Mouse (Mus musculus) heart, embryonic 12.5 days (tissue): ENCODE measurements around the gene Thnsl2. TPM values are rescaled to one million over a fixed set of nuclear protein-coding genes. Genes with fewer than 3 reads are reported as not detected.

Source experiments
- ATAC-seq: fragments of 200-750 bp; cut with Nextera tagmentation; 2 replicates; pipeline ENCODE4 v1.8.0; 2017; ENCODE audit warnings: moderate TSS enrichment, moderate library complexity; ENCODE audit not compliant: insufficient number of reproducible peaks, low FRiP score
- H3K27ac ChIP-seq: fragments of 300-500 bp; sonication (generic); 2 replicates; pipeline ENCODE4 v1.5.1; 2016; ENCODE audit warnings: mild to moderate bottlenecking, moderate library complexity; ENCODE audit not compliant: poor library complexity, severe bottlenecking
- H3K27me3 ChIP-seq: fragments of 300-500 bp; sonication (generic); replicated peaks from 2 replicates; pipeline ENCODE4 v1.6.1; 2016; ENCODE audit warnings: mild to moderate bottlenecking, moderate library complexity
- H3K36me3 ChIP-seq: fragments of 300-500 bp; sonication (generic); 2 replicates; pipeline ENCODE4 v1.6.1; 2016; ENCODE audit warnings: mild to moderate bottlenecking, moderate library complexity
- H3K4me1 ChIP-seq: fragments of 300-500 bp; sonication (generic); replicated peaks from 2 replicates; pipeline ENCODE4 v1.6.1; 2016; ENCODE audit warnings: mild to moderate bottlenecking
- H3K4me2 ChIP-seq: fragments of 300-500 bp; sonication (generic); 2 replicates; pipeline ENCODE4 v1.6.1; 2016; ENCODE audit warnings: mild to moderate bottlenecking, moderate library complexity
- H3K4me3 ChIP-seq: fragments of 300-500 bp; sonication (generic); 2 replicates; pipeline ENCODE4 v1.5.1; 2016; ENCODE audit warnings: mild to moderate bottlenecking
- H3K9ac ChIP-seq: fragments of 300-500 bp; sonication (generic); 2 replicates; pipeline ENCODE4 v1.6.1; 2016; ENCODE audit warnings: mild to moderate bottlenecking, moderate library complexity
- H3K9me3 ChIP-seq: fragments of 300-500 bp; sonication (generic); replicated peaks from 2 replicates; pipeline ENCODE4 v1.6.1; 2016; ENCODE audit warnings: mild to moderate bottlenecking, moderate library complexity
- WGBS: fragments of 180-500 bp; shearing (Covaris S2); methylation state at CpG from one replicate; pipeline ENCODE4 v1.1.7; 2016; 5-methylcytosine and 5-hydroxymethylcytosine counted together
- polyA plus RNA-seq: library from polyadenylated mRNA; unstranded; fragments of >200 nt; fragmentation: Nextera tagmentation; extraction: Ambion mirVana; gene quantifications from 2 replicates; pipeline ENCODE4 v1.2.1, GENCODE M21; 2016

The Thnsl2 gene
- polyA plus RNA-seq, 1 experiment from 2014 or later = 4.2 TPM

DNA sequence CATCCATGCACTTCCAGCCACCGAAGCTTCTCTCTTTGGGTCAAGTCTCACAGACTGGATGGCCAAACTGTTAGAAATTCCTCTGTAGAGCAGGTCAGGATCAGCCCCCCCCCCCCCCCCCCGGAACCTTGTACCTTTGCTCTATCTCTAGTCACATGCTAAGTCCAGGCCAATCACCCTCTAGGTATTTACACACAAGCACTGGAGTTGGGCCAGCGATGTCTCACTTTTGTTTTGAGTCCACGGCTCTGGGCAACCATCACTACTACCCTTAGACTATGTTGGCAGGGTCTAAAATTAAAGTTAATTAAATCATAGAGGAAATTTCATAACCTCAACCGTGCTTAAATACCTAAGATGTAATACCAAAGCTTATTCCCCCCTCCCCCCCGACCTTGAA, 50.6 kb downstream of the Thnsl2 start:
- no peak overlapping the region for H3K4me2 ChIP-seq
- no peak overlapping the region for H3K27ac ChIP-seq
- no peaks in the 10 kb centered on the region for H3K27me3 ChIP-seq
- no peaks in the 10 kb centered on the region for H3K36me3 ChIP-seq
- no peak for ATAC-seq
- no peak overlapping the region for H3K4me3 ChIP-seq
- H3K4me1 ChIP-seq = 0 out of 2 replicates have a peak, but pooled peaks cover 3% of the 10 kb centered on the region
- H3K9ac ChIP-seq = no peak overlapping the region
- 79% methylated on average over 6 of the region's 6 CpGs for WGBS
- no peaks in the 10 kb centered on the region for H3K9me3 ChIP-seq

DNA sequence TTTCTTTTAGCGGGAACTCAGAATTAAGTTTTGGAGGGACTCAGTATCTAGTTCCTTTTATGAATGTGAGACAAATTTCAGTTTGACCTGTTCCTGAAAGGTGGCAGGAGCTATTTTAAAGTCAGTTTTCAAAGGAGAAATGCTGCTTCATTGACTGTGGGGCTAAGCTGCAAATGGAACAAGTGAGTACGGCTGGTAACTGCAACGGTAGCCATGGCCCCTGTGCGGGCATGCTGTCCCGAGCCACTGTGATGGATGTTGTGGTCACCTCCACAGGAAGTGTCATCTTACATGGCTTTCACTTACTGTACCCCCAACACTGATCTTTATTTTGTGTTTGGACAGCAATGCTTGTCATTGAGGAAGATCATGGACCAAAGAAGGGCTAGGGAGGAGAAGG, 53.8 kb downstream of the Thnsl2 start:
- H3K9ac ChIP-seq = no peak overlapping the region
- 0 out of 2 replicates have a peak, but pooled peaks cover 3% of the 10 kb centered on the region for H3K4me1 ChIP-seq
- ATAC-seq = no peak
- no peak overlapping the region for H3K4me2 ChIP-seq
- H3K9me3 ChIP-seq = 0 out of 2 replicates have a peak, but pooled peaks cover 2% of the 10 kb centered on the region
- H3K27ac ChIP-seq = no peak overlapping the region
- 79% methylated on average over 5 of the region's 5 CpGs for WGBS
- no peak overlapping the region for H3K4me3 ChIP-seq
- H3K27me3 ChIP-seq = no peaks in the 10 kb centered on the region
- no peaks in the 10 kb centered on the region for H3K36me3 ChIP-seq

DNA sequence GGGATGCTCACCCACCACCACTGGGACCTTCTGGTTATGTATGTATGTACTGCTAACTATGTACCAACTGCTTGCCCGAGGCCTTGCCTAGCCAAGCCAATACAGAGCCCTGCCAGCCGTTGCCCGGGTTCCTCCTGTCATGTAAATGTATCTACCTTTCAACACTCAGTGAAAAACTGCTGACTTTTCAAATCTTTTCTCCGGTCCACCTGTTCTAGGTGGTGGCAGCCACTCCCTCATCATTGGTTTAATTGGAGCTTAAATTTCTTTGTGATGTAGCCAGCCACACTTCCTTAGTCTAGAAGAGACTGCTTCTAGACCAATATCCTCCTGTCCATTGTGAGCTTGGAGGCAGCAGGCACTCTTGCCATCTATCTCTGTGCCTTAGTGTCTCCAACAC, 54.5 kb downstream of the Thnsl2 start:
- no peaks in the 10 kb centered on the region for H3K36me3 ChIP-seq
- no peak overlapping the region for H3K9ac ChIP-seq
- no peak overlapping the region for H3K4me3 ChIP-seq
- 0 out of 2 replicates have a peak, but pooled peaks cover 2% of the 10 kb centered on the region for H3K9me3 ChIP-seq
- H3K27ac ChIP-seq = no peak overlapping the region
- H3K4me2 ChIP-seq = no peak overlapping the region
- 83% methylated on average over 4 of the region's 4 CpGs for WGBS
- ATAC-seq = no peak
- H3K4me1 ChIP-seq = 0 out of 2 replicates have a peak, but pooled peaks cover 3% of the 10 kb centered on the region
- no peaks in the 10 kb centered on the region for H3K27me3 ChIP-seq

DNA sequence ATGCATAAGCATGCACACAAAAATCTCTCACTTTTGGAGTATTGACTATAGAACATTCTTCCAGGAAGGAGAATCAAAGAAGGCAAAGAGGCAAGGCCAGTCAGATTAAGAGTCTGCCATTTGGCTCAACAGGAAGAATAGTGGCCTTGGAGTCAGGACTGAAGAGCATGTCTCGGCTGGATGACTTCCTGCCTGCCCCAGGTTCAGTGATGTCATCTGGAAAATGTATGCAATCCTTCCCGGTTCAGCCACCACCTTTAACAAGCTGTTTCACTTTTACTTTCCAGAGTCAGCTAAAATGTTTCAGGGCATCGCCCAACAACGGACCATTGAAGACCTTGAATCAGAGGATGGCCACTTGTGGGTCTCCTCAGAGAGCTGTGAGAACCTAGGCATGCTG, 55.2 kb downstream of the Thnsl2 start:
- no peaks in the 10 kb centered on the region for H3K36me3 ChIP-seq
- no peak overlapping the region for H3K4me3 ChIP-seq
- H3K27ac ChIP-seq = no peak overlapping the region
- no peak overlapping the region for H3K4me2 ChIP-seq
- ATAC-seq = no peak
- H3K9me3 ChIP-seq = 0 out of 2 replicates have a peak, but pooled peaks cover 2% of the 10 kb centered on the region
- 0 out of 2 replicates have a peak, but pooled peaks cover 3% of the 10 kb centered on the region for H3K4me1 ChIP-seq
- no peak overlapping the region for H3K9ac ChIP-seq
- no peaks in the 10 kb centered on the region for H3K27me3 ChIP-seq
- 58% methylated on average over 4 of the region's 4 CpGs for WGBS

DNA sequence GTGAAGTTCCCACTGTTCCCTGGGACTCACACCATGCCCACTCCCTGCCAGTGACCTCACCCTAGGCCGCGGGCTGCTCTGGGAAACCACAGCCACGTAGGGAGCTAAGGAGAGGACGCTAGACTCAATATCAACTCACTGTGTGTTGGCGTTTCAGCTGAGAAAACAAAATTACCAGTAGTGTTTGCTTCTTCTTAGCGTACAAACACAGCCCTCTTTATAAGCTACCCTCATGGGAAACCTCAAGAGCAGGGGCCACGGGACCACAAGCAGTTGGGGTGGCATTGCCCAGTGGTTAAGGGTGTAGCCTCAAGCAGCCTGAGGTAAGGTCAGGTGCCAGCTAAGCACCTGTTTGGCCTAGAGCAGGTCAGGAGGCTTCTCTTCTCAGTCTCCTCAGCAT, 60.8 kb downstream of the Thnsl2 start:
- no peak overlapping the region for H3K4me3 ChIP-seq
- no peak overlapping the region for H3K4me2 ChIP-seq
- no peaks in the 10 kb centered on the region for H3K27me3 ChIP-seq
- WGBS = 82% methylated on average over 7 of the region's 7 CpGs
- H3K9ac ChIP-seq = no peak overlapping the region
- H3K9me3 ChIP-seq = 0 out of 2 replicates have a peak, but pooled peaks cover 2% of the 10 kb centered on the region
- no peak overlapping the region for H3K27ac ChIP-seq
- no peaks in the 10 kb centered on the region for H3K4me1 ChIP-seq
- no peak for ATAC-seq
- no peaks in the 10 kb centered on the region for H3K36me3 ChIP-seq

DNA sequence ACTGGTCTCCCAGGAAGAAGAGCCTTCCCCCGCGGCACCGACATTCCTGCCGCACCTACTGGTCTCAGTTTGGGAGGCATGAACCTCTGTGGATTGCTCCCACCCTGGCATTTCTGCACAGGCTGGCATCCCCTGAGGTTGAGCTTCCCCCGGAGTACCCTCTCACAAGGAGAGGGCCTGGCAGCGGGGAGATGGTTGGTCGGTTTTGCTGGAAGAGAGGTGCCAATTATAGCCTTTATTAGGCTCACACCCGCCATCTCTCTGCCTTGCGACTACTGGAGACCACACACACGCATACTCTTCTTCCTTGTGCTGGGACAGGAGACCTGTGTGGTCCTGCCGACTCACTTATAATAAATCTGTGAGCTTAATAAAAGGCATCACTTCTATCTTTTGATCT, 62.2 kb downstream of the Thnsl2 start:
- no peaks in the 10 kb centered on the region for H3K4me1 ChIP-seq
- WGBS = 74% methylated on average over 11 of the region's 11 CpGs
- H3K9ac ChIP-seq = no peak overlapping the region
- no peak overlapping the region for H3K27ac ChIP-seq
- H3K9me3 ChIP-seq = 0 out of 2 replicates have a peak, but pooled peaks cover under 1% of the 10 kb centered on the region
- no peak overlapping the region for H3K4me3 ChIP-seq
- H3K4me2 ChIP-seq = no peak overlapping the region
- ATAC-seq = no peak
- H3K36me3 ChIP-seq = no peaks in the 10 kb centered on the region
- H3K27me3 ChIP-seq = no peaks in the 10 kb centered on the region

DNA sequence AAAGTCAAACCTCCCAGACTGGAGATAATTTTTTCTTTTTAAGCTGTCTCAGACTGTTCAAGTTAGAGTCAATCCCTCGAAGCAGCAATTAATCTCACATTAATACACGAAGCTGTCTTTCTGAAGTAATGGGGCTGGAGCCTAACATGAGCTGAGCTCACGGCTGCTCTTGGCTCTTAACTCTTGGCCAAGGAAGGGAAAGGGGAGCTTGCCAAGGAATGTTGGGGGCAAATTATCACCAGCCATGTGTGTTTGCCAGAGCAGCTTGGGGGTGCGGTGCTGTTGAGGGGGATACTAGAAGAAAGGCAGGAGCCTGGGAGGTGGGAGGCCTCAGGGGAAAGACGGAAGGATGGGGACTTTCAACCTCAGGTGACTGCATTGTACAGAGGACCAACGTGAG, 63.0 kb downstream of the Thnsl2 start:
- no peaks in the 10 kb centered on the region for H3K27me3 ChIP-seq
- no peak overlapping the region for H3K4me2 ChIP-seq
- H3K9ac ChIP-seq = no peak overlapping the region
- H3K4me1 ChIP-seq = no peaks in the 10 kb centered on the region
- H3K36me3 ChIP-seq = no peaks in the 10 kb centered on the region
- H3K27ac ChIP-seq = no peak overlapping the region
- WGBS = 68% methylated on average over 6 of the region's 6 CpGs
- H3K4me3 ChIP-seq = no peak overlapping the region
- H3K9me3 ChIP-seq = no peaks in the 10 kb centered on the region
- no peak for ATAC-seq

Other genes with a start within 250 kb of the Thnsl2 start
- not detected in 2 replicates for gene Tex37, start 225.5 kb downstream of the Thnsl2 start, polyA plus RNA-seq
- gene Foxi3, start 187.9 kb downstream of the Thnsl2 start, polyA plus RNA-seq = not detected in 2 replicates
- 0.50 and 1.0 TPM in 2 replicates for gene Fabp1, start 55.4 kb upstream of the Thnsl2 start, polyA plus RNA-seq
- 54.6 and 59.1 TPM in 2 replicates for gene Krcc1, start 127.2 kb upstream of the Thnsl2 start, polyA plus RNA-seq
- gene Smyd1, start 177.8 kb upstream of the Thnsl2 start, polyA plus RNA-seq = 110 and 113 TPM in 2 replicates
- gene Cd8b1, start 178.3 kb upstream of the Thnsl2 start, polyA plus RNA-seq = not detected in 2 replicates
- not detected in 2 replicates for gene Cd8a, start 229.0 kb upstream of the Thnsl2 start, polyA plus RNA-seq